Mouse (Mus musculus): ENCODE measurements around the gene Znhit6.

Znhit6 gene

DNA sequence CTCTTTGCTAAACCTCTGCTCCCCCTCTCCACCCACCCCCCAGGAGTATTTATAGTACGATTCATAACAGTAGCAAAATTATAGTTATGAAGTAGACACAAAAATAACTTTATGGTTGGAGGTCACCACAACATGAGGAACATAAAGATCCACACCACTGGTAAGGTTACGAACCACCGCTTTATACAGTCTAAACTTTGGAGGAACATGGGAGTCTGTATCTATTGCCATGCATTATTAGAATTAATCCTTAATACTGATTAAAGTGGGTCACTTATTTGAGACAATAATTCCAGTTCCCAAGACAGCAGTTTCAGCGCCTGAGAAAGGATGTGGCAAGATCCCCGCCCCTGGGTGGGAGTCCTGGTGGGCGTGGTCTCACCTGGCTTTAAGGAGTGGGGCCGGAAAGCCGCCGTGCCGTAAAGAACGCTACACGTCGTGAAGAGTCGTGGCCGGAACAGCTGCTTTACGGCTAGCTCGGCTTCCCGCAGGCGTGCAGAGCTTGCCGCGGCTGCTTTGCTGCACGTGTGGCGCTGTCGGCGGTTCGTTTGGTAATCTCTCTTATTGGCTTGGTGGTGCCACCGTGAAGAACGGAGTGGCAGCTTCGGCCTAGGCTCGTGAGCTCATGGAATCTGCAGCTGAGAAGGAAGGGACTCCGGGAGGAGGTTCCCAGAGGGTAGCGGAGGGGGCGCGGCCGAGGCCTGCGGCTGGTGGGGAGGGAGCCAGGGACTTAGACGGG is at the start of gene Znhit6:
Gene Znhit6 (plus strand): TSS at position 463 of the 739 bp plus-strand sequence.
- DNase-seq (ENCODE audit: low spot score) = peak; percentile 97

GRCm38 (mm10) chr3:145537870-145538269 is 38.1 kb upstream of the Znhit6 start:
- DNase-seq (ENCODE audit: low spot score) = no peak

GRCm38 (mm10) chr3:145548441-145549415 is 27.3 kb upstream of the Znhit6 start:
- peak; percentile 75 for DNase-seq (ENCODE audit: low spot score)

DNA sequence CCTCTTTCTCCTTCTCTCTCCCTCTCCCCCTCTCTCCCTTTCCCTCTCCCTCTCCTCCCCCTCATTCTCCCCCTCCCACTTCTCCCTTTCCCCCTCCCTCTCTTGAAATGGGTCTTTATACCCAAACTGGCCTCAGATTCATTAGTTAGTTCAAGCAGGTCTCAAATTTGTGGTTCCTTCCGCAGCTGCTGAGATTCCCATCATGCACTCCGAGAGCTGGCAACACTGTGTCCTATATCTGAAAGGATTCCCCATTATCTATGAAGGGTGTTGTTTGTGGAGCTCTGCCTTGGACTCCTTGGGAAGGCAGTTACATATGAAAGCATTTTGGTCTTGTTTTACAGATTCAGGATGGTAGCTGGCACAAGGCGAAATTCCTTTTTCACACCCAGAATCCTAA is 25.8 kb upstream of the Znhit6 start:
- peak; percentile 37 for DNase-seq (ENCODE audit: low spot score)

GRCm38 (mm10) chr3:145554388-145554787 is 21.6 kb upstream of the Znhit6 start:
- no peak for DNase-seq (ENCODE audit: low spot score)

DNA sequence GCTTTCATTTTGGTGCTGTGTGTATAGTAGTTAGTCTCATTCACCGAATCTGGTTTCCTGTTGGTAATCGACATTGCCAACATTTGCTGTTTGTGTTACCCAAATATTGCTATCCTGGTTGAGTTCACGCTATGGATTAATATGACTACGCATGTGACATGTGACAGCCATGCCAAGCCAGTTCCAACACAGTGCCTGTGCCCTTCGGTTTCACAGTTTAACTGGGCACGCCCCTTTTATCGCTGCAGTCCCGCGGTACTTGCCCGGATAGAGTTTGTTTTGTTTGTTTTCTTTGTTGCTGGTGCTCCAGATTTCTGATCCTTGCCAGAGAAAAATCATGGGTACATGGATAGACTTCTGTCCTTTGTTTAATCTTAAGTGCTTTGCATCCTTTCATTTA is 19.8 kb upstream of the Znhit6 start:
- no peak for DNase-seq (ENCODE audit: low spot score)

DNA sequence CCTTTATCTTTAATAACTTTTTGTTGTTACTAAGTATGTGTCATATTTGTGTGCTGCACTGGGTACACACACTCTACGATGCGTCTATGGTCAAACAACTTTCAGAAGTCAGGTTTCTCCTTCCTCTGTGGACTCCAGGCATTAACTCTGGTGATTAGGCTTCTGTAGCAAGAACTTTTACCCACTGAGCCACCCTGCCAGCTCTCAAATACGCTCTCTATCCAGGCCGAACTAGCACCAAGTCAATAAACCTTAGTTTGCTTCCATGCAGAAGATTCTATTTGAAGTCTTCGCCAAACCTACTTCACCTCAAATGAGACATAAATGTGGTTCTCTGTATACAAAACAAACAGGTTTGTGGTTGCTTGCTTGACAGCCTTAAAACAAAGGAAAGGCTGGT is 16.3 kb upstream of the Znhit6 start:
- no peak for DNase-seq (ENCODE audit: low spot score)

DNA sequence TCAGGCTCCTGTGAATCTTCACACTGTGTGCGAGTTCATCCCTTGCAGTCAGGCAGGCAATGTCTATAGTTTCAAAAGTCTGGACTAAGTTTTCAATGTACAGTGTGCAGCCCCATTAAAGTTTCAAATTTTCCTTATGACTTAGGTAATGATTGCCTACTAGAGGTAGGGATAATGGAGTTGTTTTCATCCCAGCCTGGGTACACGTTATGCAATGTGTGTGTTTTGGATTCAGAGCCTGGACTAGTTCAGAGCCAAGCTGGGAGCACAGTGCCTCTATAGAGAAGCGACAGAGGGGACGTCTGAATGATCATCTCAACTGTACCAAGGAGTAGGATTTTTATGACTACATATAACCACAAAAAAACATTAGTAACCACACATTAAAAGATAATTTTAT is 15.9 kb upstream of the Znhit6 start:
- DNase-seq (ENCODE audit: low spot score) = no peak

- no peak for DNase-seq (ENCODE audit: low spot score)
These were observed 1.5 kb upstream of the Znhit6 start for GRCm38 (mm10) chr3:145574468-145574867.

- no peak for DNase-seq (ENCODE audit: low spot score)
These were observed 665 bp upstream of the Znhit6 start for GRCm38 (mm10) chr3:145575340-145575739.

DNA sequence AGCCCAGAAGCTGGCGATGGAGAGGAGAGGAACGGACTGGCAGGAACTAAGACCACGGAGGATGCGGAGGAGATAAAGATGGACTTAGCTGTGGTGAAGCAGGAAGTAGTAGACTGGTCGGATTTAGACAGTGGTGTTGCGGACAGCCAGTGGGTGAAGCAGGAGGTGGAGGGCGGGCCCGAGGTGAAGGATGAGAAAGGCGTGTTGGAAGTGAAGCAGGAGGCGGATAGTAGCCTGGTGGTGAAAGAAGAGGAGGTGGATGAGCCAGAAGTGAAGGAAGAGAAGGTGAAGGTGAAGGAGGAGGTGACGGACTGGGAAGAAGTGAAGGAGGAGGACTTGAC is 447 bp downstream of the Znhit6 start:
- DNase-seq (ENCODE audit: low spot score) = no peak

- DNase-seq (ENCODE audit: low spot score) = no peak
These were observed 871 bp downstream of the Znhit6 start for GRCm38 (mm10) chr3:145576876-145577275.

- no peak for DNase-seq (ENCODE audit: low spot score)
These were observed 7.0 kb downstream of the Znhit6 start for GRCm38 (mm10) chr3:145583043-145583442.

GRCm38 (mm10) chr3:145583522-145584200 is 7.7 kb downstream of the Znhit6 start:
- peak; percentile 47 for DNase-seq (ENCODE audit: low spot score)

GRCm38 (mm10) chr3:145590562-145590961 is 14.6 kb downstream of the Znhit6 start:
- no peak for DNase-seq (ENCODE audit: low spot score)

DNA sequence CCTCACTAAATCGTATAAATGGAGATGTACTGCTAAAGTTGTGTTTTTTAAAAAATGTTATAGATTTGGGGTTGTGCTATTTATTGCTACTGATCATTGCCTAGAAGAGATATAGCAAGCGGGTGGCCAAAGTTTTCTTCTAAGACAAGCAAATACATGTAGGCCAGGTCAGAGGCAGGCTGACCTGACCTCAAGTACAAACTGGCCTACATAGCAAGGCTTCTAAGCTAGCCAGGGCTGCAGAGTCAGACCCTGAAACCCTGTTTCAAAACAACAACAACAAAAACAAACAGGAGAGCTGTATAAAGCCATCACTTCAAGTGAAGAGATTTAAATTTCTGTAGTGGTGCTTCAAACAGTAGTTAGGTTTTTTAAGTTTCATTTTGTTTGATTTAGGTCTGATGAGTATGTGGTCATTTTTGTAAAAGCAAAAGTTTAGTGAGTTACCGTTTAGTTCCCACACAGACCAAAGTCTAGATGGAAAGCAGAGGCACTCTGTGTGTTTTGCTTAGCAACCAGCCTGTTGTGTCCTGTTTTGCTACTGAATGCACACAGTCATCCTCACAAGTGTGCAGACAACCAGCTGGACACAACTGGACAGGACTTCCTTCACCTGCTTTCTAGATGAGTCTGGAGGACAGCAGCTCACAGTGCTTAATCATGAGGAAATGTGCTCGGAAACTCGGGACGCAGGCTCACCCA is 16.0 kb downstream of the Znhit6 start:
- no peak for DNase-seq (ENCODE audit: low spot score)

DNA sequence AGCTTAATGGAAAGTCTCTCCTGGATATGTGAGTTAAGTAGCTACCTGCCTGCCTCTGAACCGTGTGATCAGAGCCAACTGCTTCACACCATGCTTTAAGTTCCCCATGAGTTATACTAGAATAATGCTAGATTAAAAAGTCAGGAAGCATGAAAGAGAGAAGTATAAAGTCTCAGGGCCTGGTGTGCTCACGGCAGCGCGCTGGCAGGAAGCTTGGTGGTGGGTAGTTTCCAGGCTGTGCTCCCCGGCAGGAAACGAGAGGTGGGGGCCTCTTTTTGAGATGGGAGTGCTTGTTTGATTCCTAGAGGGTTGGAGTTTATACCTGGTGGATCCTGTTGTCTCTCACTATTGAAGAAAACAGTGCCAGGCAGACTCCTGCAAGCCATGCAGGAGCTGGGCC is 19.3 kb downstream of the Znhit6 start:
- DNase-seq (ENCODE audit: low spot score) = no peak

DNA sequence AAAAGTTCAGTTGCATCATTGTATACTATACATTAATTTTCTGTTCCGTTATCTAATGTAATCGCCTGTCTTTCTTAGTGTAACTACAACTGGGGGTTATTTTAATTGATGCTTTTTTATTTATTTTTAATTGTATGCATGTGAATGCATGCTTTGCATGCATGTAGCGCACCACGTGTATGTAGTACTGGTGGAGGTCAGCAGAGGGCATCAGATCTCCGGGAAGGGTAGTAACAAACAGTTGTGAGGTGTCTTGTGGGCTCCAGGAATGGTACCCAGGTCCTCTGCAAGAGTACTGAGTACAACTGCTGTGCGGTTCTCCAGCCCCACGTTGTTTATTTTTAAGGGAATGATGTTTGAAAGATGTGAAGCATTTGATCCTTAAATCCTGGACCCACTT is 23.1 kb downstream of the Znhit6 start:
- no peak for DNase-seq (ENCODE audit: low spot score)

- DNase-seq (ENCODE audit: low spot score) = no peak
These were observed 24.8 kb downstream of the Znhit6 start for GRCm38 (mm10) chr3:145600801-145601200.

DNA sequence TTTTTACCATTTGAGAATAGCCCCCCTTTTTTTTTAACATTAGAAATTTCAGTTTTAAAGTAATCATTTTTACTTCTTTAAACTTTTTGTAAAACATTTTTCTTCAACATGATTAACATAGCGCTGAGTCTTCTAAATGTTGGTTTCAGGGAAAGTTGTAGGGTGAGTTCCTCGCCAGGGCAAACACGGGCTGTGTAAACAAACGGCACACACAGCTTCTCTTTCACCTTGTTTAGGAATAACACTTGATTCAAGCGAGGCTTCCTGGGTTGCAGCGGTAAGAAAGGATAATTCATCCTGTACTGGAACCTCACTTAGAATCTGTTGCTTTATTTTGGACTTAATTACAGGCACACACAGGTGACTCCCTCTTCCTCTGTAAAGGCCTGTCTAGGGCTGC is 25.3 kb downstream of the Znhit6 start:
- DNase-seq (ENCODE audit: low spot score) = no peak

DNA sequence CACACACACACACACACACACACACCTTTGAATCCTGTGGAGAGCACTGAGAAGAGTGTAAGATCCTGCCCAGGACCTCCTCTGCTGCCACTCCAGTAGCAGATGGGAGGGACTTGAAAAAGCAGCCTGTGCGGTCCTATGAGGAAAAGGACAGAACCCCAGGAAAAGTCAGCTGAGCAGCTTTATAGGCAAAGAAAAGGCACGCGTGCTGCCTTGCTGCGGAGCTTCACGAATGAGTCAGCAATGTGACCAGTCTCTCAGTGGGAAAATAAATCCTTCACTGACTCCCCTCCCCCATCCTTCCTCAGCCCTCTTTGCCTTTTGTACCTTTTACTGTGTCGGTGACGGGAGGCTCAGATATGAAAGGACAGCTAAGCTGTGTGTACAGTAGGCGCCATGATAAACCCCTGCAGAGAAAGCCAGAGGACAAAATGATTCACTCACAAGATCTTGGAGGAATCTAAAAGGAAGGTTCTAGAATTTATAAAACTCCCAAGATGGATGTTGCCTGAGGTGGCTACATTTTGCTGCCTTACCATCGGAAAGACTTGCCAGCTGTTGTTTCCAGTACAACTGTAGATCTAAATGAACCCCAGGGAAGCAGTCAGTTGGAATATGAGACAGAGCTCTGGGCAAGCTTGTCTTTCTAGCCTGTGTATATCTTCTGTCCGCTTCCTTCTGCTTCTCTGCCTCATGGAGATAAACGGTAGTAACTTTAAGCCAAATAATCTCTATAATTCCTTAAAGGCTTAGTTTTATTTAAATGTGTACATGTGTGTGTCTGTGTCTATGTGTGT is 26.6 kb downstream of the Znhit6 start:
- peak; percentile 18 for DNase-seq (ENCODE audit: low spot score)
